Mouse (Mus musculus): ENCODE measurements around the gene Gm9803. TPM values are rescaled to one million over a fixed set of nuclear protein-coding genes. Genes with fewer than 3 reads are reported as not detected.
A peak's percentile ranks its signal among the peaks of the same experiment; 100 is the strongest.
"Not testable (repeated sequence)": the region's sequence is repeated elsewhere in the genome, so short reads cannot be mapped to it uniquely, and the experiment has no call there.

Gene Gm9803
- total RNA-seq (2021), result not detected

- intact Hi-C loops (cut with DNase I), result not testable (repeated sequence)
These were observed at the start of gene Gm9803 for GRCm38 (mm10) chr10:43523931-43524330. Gene Gm9803, plus strand, starts transcription at chr10:43524084.

GRCm38 (mm10) chr10:43475376-43475775, 48.5 kb upstream of the Gm9803 start:
- DNase-seq (ENCODE audit: extremely low spot score in 1 of 2, low spot score in 2 of 2), result peak in 1 of 2 experiments; percentile 35
- intact Hi-C loops (cut with DNase I), result no loop called here

More at GRCm38 (mm10) chr10:43523931-43524330, at the start of gene Gm9803:
- not testable (repeated sequence) for DNase-seq (ENCODE audit: extremely low spot score in 1 of 2, low spot score in 2 of 2)

GRCm38 (mm10) chr10:43477459-43477858, 46.4 kb upstream of the Gm9803 start:
- intact Hi-C loops (cut with DNase I), result no loop called here
- no peak for DNase-seq (ENCODE audit: extremely low spot score in 1 of 2, low spot score in 2 of 2)

- DNase-seq (ENCODE audit: extremely low spot score in 1 of 2, low spot score in 2 of 2), result peak; percentile 34 to 70
- intact Hi-C loops (cut with DNase I), result loop anchor here (2.0 kb wide), 1 partner anchor 57 kb away; no protein-coding TSS in a partner anchor
These were observed 45.8 kb upstream of the Gm9803 start for GRCm38 (mm10) chr10:43477865-43478681.

DNA sequence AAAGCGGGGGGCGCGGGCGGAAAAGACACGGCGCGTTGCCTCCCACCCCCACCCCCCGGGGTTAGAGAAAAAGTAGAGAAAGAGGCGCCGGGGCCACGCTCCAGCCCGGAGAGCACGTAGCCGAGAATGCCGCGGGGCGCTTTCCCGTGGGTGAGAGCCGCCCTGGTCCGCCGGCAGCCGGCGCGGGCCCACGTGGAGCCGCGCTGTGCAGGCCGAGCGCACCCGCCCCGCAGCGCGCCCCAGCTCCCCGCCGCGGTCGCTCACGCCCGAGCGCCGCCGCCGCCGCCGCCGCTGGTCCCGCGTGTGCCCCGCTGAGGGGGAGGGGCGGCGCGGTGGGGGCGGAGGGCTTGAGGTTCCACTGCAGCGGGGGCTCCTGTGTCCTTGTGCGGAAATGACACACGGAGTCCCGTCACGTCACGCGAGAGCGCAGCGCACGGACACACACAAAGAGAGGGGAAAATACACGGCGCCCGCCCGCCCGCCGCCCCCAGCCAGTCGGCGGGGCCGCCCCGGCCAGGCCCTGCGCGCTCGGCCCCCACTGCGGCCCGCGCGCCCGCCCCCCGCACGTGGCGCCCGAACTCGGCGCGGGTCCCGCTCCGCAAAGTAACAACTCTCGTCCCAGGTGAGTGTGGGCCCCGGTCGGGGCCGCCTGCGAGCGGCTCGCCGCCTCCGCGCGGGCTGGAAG, 45.0 kb upstream of the Gm9803 start, which contains the start of gene Bend3:
Gene Bend3, plus strand, starts transcription at position 81 of the 685 bp plus-strand sequence.
- peak; percentile 42 to 85 for DNase-seq (ENCODE audit: extremely low spot score in 1 of 2, low spot score in 2 of 2)
- intact Hi-C loops (cut with DNase I), result loop anchor here (2.0 kb wide), 1 partner anchor 58 kb away; no protein-coding TSS in a partner anchor

DNA sequence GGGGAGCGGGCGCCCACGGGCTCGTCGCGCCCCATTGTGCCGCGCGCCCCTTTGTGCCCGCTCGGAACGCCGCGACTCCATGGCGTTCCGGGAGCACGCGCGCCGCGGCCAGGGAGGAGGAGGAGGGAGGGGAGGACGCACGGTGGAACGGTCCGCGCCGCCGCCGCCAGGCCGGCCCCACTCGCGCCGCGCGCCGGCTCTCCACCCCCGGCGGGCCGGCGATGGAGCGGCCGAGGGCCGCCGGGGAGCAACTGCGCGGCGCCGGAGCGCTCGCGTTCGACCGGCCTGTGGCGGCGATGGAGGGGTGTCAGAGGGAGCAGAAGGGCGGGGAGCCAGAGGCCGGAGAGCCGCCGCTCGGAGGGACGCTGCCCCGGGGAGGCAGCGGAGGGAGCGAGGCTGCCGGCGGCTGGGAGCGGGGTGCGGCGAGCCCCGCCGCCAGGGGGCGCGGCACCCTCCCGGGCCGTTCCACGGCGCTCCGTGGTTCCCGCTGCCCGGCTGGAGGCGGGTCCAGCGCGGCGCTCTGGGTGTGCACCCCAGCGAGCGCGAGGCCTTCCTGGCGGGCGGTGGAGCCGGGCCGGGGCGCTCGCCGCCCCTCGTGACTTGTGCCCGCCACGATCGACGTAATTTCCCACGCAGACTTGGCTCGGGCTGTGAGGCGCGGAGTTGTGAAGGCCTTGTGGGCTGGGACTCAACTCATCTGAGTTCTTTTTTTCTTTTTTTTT, 44.3 kb upstream of the Gm9803 start:
- intact Hi-C loops (cut with DNase I), result loop anchor here (2.0 kb wide), 2 partner anchors 59 to 61 kb away; partner anchors contain the start of gene 1700021F05Rik
- peak; percentile 48 to 88 for DNase-seq (ENCODE audit: extremely low spot score in 1 of 2, low spot score in 2 of 2)

DNA sequence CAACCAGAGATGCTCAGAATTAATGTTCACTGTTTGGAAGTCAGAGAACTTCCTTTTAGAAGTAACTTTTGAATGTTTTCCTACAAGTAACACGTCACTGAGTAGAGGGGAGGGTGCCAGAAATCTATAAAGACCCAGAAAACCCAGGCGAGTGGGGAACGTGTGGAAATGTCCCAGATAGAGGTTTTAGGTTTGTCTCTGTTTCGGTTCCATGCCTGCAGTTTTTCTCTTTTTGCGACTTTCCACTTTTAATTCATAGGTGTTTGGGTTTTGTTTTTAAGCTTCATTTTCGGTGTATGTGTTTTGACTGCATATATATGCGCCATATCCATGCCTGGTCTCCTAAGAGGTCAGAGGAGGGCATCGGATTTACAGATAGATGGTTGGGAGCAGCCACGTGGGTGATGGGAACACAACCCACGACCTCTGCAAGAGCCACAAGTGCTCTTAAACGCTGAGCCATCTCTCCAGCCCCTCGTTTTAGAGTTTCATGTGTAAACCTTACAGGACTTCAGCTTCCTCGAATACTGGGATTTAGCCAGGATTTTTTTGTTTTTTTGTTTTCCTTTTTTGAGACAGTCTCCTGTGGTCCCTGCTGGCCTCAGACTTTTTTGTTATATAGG, 43.5 kb upstream of the Gm9803 start:
- DNase-seq (ENCODE audit: extremely low spot score in 1 of 2, low spot score in 2 of 2), result no peak
- intact Hi-C loops (cut with DNase I), result loop anchor here (2.0 kb wide), 1 partner anchor 60 kb away; the partner anchor contains the start of gene 1700021F05Rik

GRCm38 (mm10) chr10:43481179-43481578, 42.7 kb upstream of the Gm9803 start:
- intact Hi-C loops (cut with DNase I), result loop anchor here (2.0 kb wide), 1 partner anchor 60 kb away; the partner anchor contains the start of gene 1700021F05Rik
- DNase-seq (ENCODE audit: extremely low spot score in 1 of 2, low spot score in 2 of 2), result no peak

DNA sequence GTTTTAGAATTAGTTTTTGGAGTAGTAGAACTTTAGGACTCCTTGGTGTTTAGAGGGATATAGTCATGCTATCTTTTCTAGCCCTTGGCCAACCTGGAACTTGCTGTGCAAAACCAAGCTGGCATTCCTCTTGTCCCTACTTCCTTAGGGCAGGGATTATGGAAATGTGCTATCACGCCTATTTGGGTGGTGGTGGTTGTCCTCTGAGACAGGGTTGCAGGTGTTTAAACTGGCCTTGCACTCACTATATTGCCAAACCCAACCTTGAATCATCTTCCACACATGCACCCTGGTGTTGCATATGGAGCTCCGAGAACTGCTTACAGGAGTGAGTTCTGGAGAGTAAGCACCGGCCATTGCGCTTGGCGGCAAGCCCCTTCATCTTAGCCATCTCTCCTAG, 41.9 kb upstream of the Gm9803 start:
- DNase-seq (ENCODE audit: extremely low spot score in 1 of 2, low spot score in 2 of 2), result no peak
- intact Hi-C loops (cut with DNase I), result no loop called here

DNA sequence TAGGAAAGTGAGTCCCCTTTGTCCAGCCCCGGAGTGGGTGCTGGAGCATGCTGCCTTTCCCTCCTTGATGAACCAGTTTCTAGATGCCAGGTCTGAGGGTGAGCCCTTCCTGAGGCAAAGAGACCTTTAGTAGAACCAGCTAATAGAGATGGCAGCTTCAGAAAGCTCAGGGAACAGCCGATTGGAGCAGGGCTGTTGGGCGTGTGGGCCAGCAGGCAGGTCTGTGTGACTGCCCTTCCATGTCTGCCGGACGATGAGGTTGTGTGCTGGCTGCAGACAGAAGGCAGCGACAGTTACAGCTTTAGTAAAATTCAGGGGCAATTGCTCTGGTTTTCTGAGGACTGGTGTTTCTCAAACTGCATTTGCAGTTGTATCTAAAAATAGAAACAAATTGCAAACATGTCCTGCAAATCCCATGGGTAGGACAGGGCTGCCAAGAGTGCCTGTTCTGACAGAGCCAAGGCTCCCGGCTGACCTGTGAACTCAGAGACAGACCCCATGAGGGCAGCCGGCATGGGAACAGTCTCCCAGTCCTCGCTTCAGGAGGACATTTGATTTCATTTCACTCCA, 40.4 kb upstream of the Gm9803 start:
- DNase-seq (ENCODE audit: extremely low spot score in 1 of 2, low spot score in 2 of 2), result peak in 1 of 2 experiments; percentile 51
- intact Hi-C loops (cut with DNase I), result no loop called here

DNA sequence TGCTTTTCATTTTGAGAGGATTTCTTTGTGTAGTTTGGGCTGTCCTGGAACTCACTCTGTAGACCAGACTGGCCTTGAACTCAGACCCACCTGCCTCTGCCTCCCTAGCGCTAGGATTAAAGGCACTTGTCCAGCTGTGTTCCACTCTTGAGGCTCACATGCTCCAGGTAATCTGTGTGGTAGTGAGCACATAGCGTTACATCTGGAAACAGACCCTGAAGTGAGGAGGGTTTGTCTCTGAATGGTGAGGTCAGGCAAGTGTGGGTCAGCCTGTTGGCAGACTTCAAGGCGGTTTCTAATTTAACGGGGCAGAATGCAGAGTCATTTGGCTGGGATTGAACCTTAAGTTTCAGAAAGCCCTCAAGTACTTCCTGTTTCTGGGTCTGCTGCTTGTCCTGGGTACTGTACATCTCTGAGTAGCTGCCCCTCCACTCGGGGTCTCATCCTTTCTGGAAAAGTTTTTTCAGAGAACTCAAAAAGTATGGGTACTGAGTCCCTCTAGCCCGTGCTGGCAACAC, 38.1 kb upstream of the Gm9803 start:
- intact Hi-C loops (cut with DNase I), result no loop called here
- DNase-seq (ENCODE audit: extremely low spot score in 1 of 2, low spot score in 2 of 2), result no peak

- no peak for DNase-seq (ENCODE audit: extremely low spot score in 1 of 2, low spot score in 2 of 2)
- intact Hi-C loops (cut with DNase I), result no loop called here
These were observed 36.4 kb upstream of the Gm9803 start for GRCm38 (mm10) chr10:43487441-43488010.

DNA sequence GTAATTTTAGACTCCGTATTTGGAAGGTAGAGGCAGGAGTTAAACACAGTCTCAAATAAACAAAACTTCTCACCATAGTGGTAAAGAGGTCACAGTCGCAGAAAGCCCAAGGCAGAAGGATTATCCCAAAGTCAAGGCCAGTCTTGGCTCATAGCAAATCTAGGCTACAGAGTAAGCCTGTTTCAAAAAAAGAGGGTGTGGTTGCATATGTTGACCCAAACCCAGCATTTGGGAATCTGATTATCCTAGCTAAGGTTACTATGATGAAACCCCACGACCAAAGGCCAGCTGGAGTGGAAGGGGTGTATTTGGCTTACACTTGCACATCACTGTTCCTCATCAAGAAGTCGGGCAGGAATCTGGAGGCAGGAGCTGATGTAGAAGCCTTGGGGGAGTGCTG, 35.6 kb upstream of the Gm9803 start:
- intact Hi-C loops (cut with DNase I), result no loop called here
- DNase-seq (ENCODE audit: extremely low spot score in 1 of 2, low spot score in 2 of 2), result no peak

DNA sequence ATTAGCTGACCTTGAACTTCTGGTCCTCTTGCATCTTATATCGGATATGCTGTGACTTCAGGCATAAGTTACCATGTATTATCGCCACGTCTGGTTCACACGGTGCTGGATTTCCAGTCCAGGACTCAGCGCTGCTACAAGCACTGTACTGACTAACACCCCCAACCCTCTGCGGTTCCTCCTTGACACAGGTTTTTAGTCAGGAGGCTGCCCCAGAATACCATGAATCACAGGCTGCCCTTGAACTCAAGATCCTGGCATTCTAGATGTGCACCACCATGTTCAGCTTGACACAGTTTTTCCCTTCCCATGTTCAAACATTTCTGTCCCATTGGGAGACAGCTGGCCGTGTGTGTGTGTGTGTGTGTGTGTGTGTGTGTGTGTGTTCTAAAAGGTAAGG, 34.7 kb upstream of the Gm9803 start:
- intact Hi-C loops (cut with DNase I), result no loop called here
- DNase-seq (ENCODE audit: extremely low spot score in 1 of 2, low spot score in 2 of 2), result no peak

DNA sequence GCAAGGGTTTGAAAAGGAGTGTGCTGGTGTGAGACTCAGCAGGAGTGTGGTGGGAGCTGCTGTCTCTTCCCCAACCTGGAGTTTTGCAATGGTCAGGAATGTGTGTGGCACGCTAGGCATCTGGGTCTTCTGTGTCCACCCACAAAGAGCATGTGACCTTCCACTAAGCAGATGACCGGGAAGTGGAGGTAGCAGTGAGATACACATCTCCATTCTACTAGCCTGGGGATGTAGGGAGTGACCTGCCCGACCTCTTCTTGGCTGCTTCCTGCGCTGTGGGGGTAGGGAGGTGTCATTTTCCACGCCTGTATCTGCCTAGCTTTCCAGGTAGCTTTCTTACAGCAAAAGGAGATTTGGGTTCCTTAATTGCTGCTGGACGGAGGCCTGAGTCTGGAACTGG, 34.3 kb upstream of the Gm9803 start:
- intact Hi-C loops (cut with DNase I), result no loop called here
- DNase-seq (ENCODE audit: extremely low spot score in 1 of 2, low spot score in 2 of 2), result no peak

- no peak for DNase-seq (ENCODE audit: extremely low spot score in 1 of 2, low spot score in 2 of 2)
- intact Hi-C loops (cut with DNase I), result no loop called here
These were observed 33.9 kb upstream of the Gm9803 start for GRCm38 (mm10) chr10:43490034-43490433.

- no peak for DNase-seq (ENCODE audit: extremely low spot score in 1 of 2, low spot score in 2 of 2)
- intact Hi-C loops (cut with DNase I), result no loop called here
These were observed 33.0 kb upstream of the Gm9803 start for GRCm38 (mm10) chr10:43490846-43491245.

- intact Hi-C loops (cut with DNase I), result no loop called here
- DNase-seq (ENCODE audit: extremely low spot score in 1 of 2, low spot score in 2 of 2), result no peak
These were observed 21.3 kb upstream of the Gm9803 start for GRCm38 (mm10) chr10:43502599-43502998.

All from left cerebral cortex, postnatal 10 days (tissue).